Mouse (Mus musculus): Measurements from ENCODE around the gene Man2a1.

Man2a1 gene

DNA sequence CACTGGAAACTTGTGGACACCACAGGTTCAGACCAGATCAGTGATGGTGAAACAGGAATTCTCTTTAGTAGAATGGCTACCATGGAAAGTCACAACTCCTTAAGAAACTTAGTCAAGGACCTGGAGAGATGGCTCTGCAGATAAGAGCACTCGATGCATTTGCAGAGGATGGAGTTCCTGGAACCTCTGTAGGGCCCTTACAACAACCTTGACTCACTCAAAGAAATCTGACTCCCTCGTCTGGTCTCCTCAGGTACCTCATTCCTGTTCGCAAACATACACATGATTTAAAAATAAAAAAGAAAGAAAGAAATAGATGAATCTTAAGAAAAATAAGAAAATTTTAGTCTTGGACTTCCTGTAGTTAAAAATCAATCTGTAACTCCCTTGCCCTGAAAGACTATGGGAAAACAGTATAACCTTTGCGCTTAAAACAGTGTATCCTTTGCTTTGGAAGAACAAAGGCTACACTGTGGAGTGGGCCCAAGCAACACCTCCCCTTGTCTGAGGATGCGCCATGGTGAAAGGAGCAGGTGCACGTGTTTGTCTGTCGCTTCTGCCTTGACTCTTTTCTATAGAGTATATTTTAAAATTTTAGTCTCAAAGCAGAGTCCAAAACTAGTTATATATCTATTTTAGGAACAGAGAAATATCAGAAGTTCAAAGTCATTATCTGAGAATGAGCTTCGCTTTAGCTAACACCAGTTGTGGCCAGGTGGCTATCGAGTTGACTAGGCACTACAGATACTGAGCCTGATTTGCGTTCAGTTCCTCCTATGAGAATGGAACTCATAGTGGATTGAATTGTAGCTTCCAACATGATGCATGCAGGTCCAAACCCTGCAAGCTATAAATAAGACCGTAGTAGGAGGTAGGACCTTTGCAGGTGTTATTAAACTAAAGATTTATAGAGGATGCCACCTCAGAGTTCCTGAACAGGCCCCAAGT, 163.9 kb downstream of the Man2a1 start:
- DNase-seq: no peak

DNA sequence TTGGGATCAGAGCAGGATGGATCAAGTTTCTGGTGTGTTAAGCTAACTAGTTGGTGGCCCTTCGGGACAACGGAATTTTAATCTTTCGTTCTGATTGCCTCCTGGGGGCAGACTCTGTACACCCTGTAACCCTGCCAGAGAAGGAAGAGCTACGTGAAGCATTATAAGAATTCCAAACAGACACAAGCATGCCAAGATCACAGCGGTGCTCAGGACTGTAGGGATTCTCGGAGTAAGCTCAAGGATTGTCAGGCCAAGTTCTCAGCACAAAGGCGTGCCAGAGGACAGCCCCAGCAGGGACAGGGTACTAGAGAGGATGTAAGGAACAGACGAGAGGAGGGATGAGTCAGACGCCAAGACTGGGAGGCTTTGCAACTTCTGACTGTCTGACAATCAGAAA, 164.8 kb downstream of the Man2a1 start:
- DNase-seq: no peak

DNA sequence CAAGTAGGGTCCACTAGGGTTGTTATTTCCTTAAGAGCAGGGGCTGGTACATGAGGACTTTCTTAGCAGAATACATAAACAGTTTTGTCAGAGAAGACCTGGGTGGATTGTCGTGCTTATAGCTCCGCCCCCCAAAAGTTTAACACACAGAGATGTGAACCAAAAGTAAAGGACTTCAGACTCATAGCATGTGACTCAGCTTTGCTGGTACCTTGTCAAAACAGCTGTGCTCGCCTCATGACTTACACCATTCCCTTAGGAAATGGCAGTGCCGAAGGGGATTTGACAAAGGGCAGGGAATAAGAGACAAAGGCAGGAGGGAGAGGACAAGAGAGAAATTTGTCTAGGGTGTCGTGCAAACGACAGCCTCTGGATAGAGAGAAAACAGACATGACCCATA, 166.0 kb downstream of the Man2a1 start:
- no peak for DNase-seq

DNA sequence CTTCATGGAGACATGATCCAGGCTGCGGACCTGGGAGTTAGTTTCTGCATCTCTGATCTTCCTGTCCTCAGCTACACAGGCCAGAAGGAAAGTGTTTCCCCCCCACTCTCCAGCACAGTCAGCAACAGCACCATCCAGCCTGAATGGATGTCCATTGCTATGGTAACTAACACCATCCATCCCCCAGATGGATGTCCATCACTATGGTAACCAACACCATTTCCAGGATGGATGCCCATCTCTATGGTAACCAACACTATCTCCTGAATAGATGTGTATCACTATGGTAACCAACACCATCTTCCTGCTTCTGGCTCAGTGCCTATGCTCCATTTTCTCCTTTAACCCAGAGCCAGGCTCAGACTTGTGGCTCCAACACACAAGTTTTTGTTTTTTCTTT, 169.7 kb downstream of the Man2a1 start:
- no peak for DNase-seq

DNA sequence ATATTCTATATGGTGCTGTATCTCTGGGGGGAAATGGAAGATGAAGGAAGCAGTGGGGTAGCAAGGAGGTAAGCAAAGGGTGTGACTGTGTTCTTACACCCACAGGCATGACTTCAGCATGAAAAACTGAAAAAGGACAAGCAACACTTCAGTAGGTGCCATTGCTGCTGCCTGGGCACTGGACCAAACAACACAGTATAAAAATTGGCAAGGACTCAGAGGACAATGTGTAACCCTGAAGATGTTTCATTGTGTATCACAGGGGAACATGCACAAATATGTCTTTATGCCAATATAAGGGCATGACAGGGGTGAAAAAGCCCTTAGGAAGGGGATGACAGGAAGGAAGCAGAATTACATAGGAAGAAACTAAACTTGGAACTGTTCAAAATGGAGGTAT, 172.1 kb downstream of the Man2a1 start:
- DNase-seq: no peak

DNA sequence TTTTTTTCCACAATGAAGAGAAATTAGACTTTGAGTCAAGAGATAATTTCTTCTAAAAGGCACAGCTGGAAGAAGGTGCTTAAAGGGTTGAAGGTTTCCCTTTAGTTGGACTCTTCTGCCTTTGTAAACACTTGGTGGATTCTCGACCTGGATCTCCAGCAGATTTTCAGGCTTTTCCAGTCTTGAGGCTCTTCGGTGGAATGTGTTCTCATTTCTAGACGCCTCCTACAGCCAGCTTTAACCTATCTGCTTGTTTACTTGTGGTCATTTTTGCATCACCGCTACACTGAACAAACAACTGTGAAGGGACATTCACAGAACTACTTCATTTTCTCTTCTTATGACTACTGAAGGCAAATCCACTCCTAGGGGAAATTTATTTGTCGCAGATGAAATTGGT, 173.7 kb downstream of the Man2a1 start:
- no peak for DNase-seq

DNA sequence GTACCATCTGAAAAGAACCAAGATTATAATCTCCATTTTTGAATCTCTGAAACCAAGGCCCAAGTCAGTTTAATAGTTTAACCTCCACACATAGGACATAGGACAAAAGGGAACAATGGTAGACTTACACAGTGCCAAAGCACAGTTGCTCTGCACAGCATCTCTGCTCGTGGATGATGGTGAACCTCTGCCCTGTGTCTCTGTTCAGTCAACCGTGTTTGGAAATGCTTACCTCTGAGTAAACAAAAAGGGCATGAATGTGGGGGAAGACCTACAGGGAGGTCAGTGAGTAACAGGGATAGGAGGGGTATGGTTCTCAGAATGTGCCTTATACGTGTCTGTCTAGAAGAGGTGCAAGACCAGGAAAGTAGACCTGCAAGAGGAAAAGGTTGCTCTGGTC, 177.8 kb downstream of the Man2a1 start:
- DNase-seq: no peak

DNA sequence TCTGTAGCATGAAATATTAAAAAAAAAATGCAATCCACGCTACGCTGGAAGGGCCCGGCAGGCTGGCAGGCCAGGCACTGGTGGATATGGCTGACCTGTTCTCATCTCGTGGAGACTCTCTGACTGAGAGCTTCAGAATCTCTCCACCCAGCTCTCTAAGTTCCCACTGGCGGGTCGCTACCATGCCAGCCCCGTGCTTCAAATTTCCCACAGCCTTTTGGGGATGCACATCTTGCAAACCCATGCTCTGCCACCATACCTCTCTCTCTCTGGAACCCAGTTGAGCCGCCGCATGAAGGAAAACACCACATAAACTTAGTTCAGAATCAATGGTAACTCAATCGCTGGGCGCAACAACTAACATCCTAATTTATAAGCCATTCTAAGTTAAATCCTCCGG, 178.2 kb downstream of the Man2a1 start:
- no peak for DNase-seq

DNA sequence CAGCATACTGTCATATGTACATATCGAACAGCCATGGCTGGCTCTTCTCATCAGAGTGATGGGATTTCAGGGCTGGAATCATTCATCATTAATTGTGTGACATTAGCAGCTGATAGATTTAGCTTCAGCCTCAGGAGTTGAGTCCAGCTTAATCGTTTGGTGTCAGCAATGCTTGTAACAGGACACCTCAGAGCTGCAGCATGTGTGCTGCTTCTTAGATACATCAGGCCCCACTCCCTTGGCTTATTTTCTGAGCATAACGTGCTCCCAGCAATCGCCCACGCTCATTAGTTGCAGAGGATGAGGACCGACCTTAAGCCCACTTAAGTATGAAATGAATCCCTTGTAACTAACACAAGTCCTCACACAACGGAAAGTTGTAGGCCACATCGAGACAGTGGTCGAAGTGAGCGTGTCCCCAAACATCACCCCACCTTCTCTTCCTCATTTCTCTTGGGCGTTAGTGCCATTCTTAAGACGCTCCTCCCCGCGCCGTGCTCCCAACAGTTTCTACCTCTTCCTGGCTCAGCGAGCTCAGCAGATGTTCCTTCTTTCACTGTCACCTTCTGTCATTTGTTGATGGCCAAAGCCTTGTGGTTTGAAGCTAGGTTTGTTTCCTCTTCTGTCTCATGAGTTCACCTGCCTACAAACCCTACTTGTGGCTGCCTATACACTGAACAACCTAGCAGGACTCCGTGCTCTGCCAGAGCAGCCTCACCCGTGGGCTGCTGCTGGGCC, 180.4 kb downstream of the Man2a1 start:
- no peak for DNase-seq

DNA sequence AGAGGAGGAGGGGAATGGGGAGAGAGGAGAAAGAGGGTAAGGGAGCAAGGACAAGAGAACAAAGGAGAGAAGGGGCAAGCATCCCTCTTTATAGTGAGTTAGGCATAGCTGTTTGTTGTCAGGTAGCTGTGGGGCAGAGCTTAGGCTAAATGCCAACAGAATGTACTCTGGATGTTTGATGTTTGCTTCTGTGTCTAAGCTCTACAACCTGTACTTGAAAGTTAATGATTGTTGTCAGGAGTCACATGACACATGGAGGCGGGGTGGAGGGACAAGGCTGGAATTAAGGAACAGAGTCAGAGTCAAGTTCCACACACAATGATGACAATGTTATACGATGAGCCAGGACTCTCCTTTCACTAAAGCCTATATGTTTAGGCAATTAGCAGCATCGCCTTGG, 181.8 kb downstream of the Man2a1 start:
- no peak for DNase-seq

DNA sequence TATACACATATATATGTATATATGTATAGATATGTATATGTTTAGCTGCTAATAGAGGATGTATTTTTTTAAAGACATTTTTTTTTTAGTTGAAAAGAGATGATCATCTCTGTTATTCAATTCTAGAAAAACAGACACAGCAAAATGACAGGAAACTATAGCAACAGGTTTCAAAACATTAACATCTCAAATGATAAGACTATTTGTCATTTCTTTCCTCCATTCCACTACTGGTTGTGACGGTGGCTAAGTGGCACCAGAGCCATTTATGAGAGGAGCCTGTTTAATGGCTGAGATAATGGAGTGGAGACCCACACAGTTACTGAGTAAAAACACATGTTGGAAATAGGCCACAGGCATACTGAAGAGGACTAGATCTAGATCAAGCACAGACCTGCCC, 185.4 kb downstream of the Man2a1 start:
- no peak for DNase-seq

DNA sequence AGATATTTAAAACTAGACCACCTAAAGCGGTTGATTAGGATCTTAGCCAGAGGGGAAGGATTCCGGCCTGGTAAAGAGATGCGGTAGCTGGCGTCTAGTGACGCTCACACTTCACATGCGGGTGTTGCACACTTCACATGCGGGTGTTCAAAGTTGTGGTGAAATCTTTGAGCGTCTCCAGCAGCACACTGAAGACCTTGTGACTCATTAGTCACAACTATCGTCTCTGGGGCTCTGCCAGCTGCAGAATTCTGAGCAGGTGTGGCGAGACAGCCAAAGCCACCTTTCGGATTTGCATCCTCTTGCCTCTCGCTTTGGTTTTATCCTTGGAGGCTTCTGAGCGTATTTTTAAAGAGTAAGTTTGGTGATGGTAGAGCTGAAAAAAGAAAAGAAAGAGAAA, 187.8 kb downstream of the Man2a1 start:
- no peak for DNase-seq

DNA sequence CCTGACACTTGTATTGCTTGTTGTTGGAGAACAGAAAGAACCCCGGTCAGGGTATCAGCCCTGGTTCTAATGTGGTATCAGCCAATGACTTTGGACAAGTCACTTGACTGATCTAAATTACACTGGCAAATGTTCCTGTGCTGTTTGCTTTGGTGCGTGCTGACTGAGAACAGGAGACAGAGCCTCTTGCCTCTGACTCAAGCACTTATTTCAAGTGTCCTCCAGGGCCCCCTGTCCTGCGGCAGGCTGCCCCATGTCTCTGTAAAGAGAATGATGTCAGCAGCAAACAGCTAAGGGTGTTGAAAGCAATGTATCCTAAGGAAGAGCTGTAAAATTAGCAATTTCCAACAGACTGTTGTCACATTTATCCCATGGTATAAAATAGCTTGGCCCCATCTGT, 188.6 kb downstream of the Man2a1 start:
- DNase-seq: no peak

DNA sequence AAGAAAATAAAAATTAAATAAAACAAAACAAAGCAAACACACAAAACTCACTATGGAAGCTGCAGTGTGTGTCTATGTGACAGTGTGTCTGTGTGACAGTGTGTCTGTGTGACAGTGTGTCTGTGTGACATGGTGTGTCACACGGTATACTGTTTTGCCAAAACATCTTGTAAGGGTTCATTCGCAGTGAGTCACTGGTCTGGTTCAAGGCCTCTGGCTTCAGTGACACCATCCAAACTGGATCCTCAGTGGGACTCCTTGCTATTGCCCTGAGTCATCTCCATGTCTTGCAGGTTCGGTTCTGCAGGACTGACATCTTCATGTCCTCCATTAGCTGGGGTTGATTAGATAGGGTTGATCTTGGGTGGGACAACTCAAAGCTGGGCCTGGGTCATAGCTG, 191.5 kb downstream of the Man2a1 start:
- DNase-seq: no peak

DNA sequence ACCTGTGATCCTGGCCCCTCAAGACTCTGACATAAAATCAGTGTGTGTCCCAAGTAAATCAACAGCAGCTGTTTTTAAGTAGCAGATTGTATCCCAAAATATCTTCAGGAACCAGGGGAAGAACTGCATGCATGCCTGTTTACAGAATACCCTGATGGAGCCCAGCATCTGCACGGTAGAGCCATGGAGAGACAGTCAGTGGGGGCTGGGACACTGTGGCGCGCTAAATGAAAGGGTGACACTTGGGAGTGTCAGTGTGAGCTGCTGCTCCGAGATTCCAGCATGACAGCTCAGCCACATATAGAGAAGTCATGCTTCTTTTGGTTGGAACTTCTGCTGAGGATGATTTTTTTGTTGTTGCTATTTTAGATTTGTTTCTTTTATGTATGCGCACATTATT, 192.1 kb downstream of the Man2a1 start:
- DNase-seq: no peak

DNA sequence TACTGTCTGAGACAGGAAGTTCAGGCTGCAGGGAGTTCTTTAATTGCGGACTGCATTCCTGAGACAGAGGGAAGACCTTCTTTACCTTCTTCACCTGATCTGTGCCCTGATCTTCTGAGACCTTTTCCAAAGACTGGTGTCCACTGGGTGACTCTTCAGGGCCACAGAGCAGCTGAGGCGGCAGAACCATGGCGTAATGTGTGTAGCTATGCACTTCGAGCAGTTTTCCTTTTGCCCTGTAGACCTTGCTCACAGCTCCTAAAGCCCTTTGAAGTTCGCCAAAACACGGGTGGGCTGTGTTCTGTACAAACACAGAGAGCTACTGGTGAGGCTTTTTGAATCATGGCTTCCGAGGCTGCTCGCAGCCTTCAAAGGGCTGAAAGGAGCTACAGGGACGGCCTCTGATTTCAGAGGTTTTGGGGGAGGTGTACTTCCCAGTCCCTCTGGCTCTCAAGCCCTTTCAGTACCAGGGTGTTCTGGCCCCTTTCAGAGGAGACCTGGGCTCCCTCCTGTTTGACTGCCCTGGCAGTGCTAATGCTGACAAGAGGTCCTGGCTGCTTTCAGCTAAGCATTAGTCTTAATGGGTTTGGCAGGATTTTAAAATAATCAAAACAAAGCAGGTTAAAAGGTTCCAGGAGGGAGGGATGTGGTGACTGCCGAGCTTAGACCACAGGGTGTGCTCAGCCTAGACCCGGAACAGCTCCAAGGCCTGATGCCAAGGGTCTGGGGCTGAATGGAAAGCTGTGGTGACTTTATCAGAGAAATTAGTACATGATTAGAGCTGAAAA, 201.8 kb downstream of the Man2a1 start:
- DNase-seq: no peak

DNA sequence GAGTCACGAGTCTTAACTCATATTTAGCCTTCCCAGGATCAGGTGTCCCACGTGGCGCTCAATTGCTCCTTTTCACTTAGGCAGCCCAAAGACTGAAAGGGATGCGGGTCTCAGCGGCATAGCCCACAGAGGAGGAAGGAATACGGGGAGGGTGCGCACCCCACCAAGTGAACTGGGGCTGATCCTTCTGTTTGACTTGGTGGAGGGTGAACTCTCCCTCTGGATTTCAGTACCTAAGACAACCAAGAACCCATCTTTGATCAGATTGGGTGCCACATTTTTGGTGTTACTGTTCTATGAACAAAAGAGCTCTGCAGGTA, 202.4 kb downstream of the Man2a1 start:
- DNase-seq: no peak
